Mouse (Mus musculus) E14TG2a.4 (cell line): ENCODE measurements around the gene Slc4a10.

ENCODE experiments used
- H3K27me3 ChIP-seq: 2 replicates; pipeline ENCODE4 v1.6.1; 2014; ENCODE audit warnings: low read length, control low read depth; ENCODE audit not compliant: insufficient read depth
- H3K36me3 ChIP-seq: 2 replicates; pipeline ENCODE4 v1.6.1; 2014; ENCODE audit warnings: low read length, control low read depth; ENCODE audit not compliant: insufficient read depth
- H3K4me1 ChIP-seq: replicated peaks from 2 replicates; pipeline ENCODE4 v1.6.1; 2014; ENCODE audit warnings: low read depth, low read length, control low read depth
- H3K4me3 ChIP-seq: replicated peaks from 2 replicates; pipeline ENCODE4 v1.5.1; 2014; ENCODE audit warnings: mild to moderate bottlenecking, low read length
- H3K9me3 ChIP-seq: 2 replicates; pipeline ENCODE4 v1.6.1; 2014; ENCODE audit warnings: low read length, control low read depth
- CTCF ChIP-seq: conservative IDR thresholded peaks from 2 replicates; pipeline ENCODE4 v1.5.1; 2014; ENCODE audit warnings: low read length
- NANOG ChIP-seq: IDR thresholded peaks from 2 replicates; pipeline ENCODE4 v1.6.1; 2014; ENCODE audit warnings: borderline replicate concordance, low read length, mixed read lengths
- POU5F1 ChIP-seq: IDR thresholded peaks from 2 replicates; pipeline ENCODE4 v1.6.1; 2014; ENCODE audit warnings: low read length, borderline replicate concordance

Gene Slc4a10

DNA sequence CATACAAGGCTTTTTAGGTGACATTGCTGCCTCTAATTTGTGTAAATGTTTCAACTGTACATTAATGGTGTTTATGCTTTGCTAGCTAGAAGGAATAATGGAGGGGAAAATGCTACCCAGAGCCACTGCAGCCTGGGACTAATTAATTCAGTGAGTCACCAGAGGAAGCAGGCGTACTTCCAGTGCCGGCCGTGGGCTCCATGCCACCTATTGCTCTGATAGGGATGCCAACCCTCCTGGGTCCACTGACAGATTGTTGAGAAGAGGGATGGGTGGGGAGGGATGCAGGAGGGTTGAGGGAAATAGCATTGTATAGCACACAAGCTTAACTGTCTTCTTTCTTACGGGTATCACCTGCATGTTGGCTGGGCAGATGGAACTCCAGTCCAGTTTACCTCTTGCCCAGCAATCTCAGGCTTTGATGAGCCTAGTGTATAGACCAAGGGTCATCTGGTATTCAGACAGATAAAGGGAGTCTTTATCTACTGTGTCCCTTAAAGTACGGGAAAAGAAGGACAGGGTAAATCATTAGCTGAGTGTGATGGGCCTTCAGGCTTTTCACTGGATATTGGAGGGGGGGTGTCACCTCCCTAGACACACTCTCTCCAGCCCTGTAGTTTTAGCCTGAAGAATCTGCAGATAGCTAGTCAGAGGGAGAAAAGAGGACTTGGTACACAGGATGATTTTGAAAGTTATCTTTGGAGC is 322.2 kb downstream of the Slc4a10 start:
- Histone ChIP-seq H3K36me3 (peaks cover 10% of the 10 kb centered on the region; the same call in 1 of the 2 replicates), H3K27me3 (no peaks in the 10 kb centered on the region), H3K4me3 (no peak overlapping the region), H3K9me3 (no peaks in the 10 kb centered on the region), H3K4me1 (peaks cover 6% of the 10 kb centered on the region; the same call in 1 of the 2 replicates)
- no peak for TF ChIP-seq POU5F1
- no peak for TF ChIP-seq CTCF
- TF ChIP-seq NANOG: no peak

DNA sequence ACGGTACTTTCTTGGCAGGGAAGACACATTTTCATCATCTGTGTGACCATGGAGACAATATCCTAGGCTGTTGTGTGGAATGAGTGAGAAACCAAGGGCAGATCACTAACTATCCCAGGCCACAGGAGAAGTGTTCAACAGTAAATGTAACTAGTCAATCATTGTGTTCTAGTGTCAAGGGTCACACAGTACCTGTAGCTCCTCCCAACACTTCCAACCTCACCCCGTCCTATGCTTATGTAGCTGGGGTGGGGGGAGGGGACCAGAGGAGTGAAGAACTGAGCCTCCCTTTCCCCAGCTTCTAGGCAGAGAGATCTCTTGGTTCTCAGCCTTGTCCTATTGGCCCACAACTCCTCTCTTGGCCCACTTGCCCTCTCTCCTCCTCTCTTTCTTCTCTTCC is 323.8 kb downstream of the Slc4a10 start:
- no peaks in the 10 kb centered on the region for H3K27me3 ChIP-seq

DNA sequence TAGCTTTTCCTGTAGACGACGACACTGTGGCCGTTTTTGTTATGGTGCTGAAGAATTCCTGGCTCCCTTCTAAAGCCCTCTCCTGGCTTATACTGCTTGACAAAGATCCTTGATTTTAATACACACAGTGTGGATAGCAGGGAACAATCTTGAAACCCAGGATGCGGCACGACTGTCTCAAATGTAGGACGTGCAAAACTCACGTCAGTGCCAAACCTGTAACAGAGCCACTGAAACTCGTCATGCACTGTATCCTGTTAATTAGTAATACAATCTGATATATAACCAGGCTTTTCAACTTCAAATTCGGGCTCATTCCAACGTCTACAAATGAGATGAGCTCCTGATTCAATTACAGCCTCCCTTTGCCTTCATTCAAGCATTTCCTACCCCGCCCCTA is 327.4 kb downstream of the Slc4a10 start:
- Histone ChIP-seq H3K9me3 (no peaks in the 10 kb centered on the region), H3K4me3 (no peak overlapping the region), H3K27me3 (no peaks in the 10 kb centered on the region), H3K4me1 (peaks cover 6% of the 10 kb centered on the region; the same call in 1 of the 2 replicates), H3K36me3 (peaks cover 5% of the 10 kb centered on the region; the same call in 1 of the 2 replicates)
- TF ChIP-seq NANOG (no peak), POU5F1 (no peak), CTCF (no peak)

More for the DNA sequence above, 323.8 kb downstream of the Slc4a10 start:
- Histone ChIP-seq H3K4me3 (no peak overlapping the region), H3K4me1 (peaks cover 6% of the 10 kb centered on the region; the same call in 1 of the 2 replicates), H3K36me3 (peaks cover 5% of the 10 kb centered on the region; the same call in 1 of the 2 replicates), H3K9me3 (no peaks in the 10 kb centered on the region)
- TF ChIP-seq POU5F1 (no peak), NANOG (no peak), CTCF (no peak)
